Mouse (Mus musculus) hindbrain, embryonic 10.5 days (tissue): ENCODE data around the gene Plpp1. TPM values are rescaled to one million over a fixed set of nuclear protein-coding genes. Genes with fewer than 3 reads are reported as not detected.

Source experiments
- DNase-seq: peaks from one replicate; pipeline ENCODE4 v3.0.0-alpha.2; 2017; ENCODE audit warnings: low spot score
- H3K27ac ChIP-seq: fragments of 300-500 bp; sonication (generic); 2 replicates; pipeline ENCODE4 v1.5.1; 2016; ENCODE audit warnings: mild to moderate bottlenecking, moderate library complexity
- H3K27me3 ChIP-seq: fragments of 300-500 bp; sonication (generic); 2 replicates; pipeline ENCODE4 v1.6.1; 2016; ENCODE audit warnings: mild to moderate bottlenecking; ENCODE audit not compliant: poor library complexity, insufficient read depth, severe bottlenecking
- H3K36me3 ChIP-seq: fragments of 300-500 bp; sonication (generic); 2 replicates; pipeline ENCODE4 v1.6.1; 2016; ENCODE audit warnings: mild to moderate bottlenecking, moderate library complexity
- H3K4me1 ChIP-seq: fragments of 300-500 bp; sonication (generic); replicated peaks from 2 replicates; pipeline ENCODE4 v1.6.1; 2016; ENCODE audit warnings: mild to moderate bottlenecking
- H3K4me3 ChIP-seq: fragments of 300-500 bp; sonication (generic); 2 replicates; pipeline ENCODE4 v1.5.1; 2016; ENCODE audit warnings: mild to moderate bottlenecking, moderate library complexity
- H3K9me3 ChIP-seq: fragments of 300-500 bp; sonication (generic); 2 replicates; pipeline ENCODE4 v1.6.1; 2016; ENCODE audit warnings: mild to moderate bottlenecking, moderate library complexity
- WGBS: fragments of 180-500 bp; shearing (Covaris S2); methylation state at CpG from one replicate; pipeline ENCODE4 v1.1.7; 2016; 5-methylcytosine and 5-hydroxymethylcytosine counted together
- polyA plus RNA-seq: library from polyadenylated mRNA; unstranded; fragments of >200 nt; fragmentation: Nextera tagmentation; extraction: Ambion mirVana; gene quantifications from 2 replicates; pipeline ENCODE4 v1.2.1, GENCODE M21; 2016

Plpp1 gene
- polyA plus RNA-seq, 1 experiment from 2014 or later = 25.5 TPM

GRCm38 (mm10) chr13:112786142-112786541 is 14.4 kb upstream of the Plpp1 start:
- no peaks in the 10 kb centered on the region for H3K27me3 ChIP-seq
- H3K27ac ChIP-seq = no peak overlapping the region
- no peaks in the 10 kb centered on the region for H3K36me3 ChIP-seq
- peaks cover 14% of the 10 kb centered on the region; the same call in 1 of the 2 replicates for H3K4me1 ChIP-seq
- no peak overlapping the region for H3K4me3 ChIP-seq
- H3K9me3 ChIP-seq = no peaks in the 10 kb centered on the region
- no peak for DNase-seq
- 37% methylated on average over 3 of the region's 3 CpGs for WGBS

GRCm38 (mm10) chr13:112786942-112787533 is 13.6 kb upstream of the Plpp1 start:
- no peaks in the 10 kb centered on the region for H3K27me3 ChIP-seq
- 84% methylated on average over 10 of the region's 10 CpGs for WGBS
- H3K4me3 ChIP-seq = no peak overlapping the region
- no peak overlapping the region for H3K27ac ChIP-seq
- H3K36me3 ChIP-seq = no peaks in the 10 kb centered on the region
- no peaks in the 10 kb centered on the region for H3K9me3 ChIP-seq
- DNase-seq = no peak
- H3K4me1 ChIP-seq = peaks cover 14% of the 10 kb centered on the region; the same call in 1 of the 2 replicates

- 0 out of 2 replicates have a peak, but pooled peaks cover 6% of the 10 kb centered on the region for H3K4me1 ChIP-seq
- WGBS = 79% methylated on average over 5 of the region's 5 CpGs
- H3K27me3 ChIP-seq = no peaks in the 10 kb centered on the region
- H3K4me3 ChIP-seq = no peak overlapping the region
- no peaks in the 10 kb centered on the region for H3K36me3 ChIP-seq
- H3K9me3 ChIP-seq = no peaks in the 10 kb centered on the region
- no peak overlapping the region for H3K27ac ChIP-seq
- no peak for DNase-seq
These were observed 9.8 kb upstream of the Plpp1 start for GRCm38 (mm10) chr13:112790774-112791173.

- DNase-seq = no peak
- no peak overlapping the region for H3K27ac ChIP-seq
- WGBS = 89% methylated on average over 5 of the region's 5 CpGs
- H3K9me3 ChIP-seq = no peaks in the 10 kb centered on the region
- no peak overlapping the region for H3K4me3 ChIP-seq
- no peaks in the 10 kb centered on the region for H3K4me1 ChIP-seq
- no peaks in the 10 kb centered on the region for H3K27me3 ChIP-seq
- H3K36me3 ChIP-seq = no peaks in the 10 kb centered on the region
These were observed 8.7 kb upstream of the Plpp1 start for GRCm38 (mm10) chr13:112791906-112792305.

GRCm38 (mm10) chr13:112798243-112798952 is 2.2 kb upstream of the Plpp1 start:
- Histone ChIP-seq H3K4me1 (peaks cover 19% of the 10 kb centered on the region; the same call in 1 of the 2 replicates), H3K36me3 (no peaks in the 10 kb centered on the region), H3K9me3 (no peaks in the 10 kb centered on the region), H3K27ac (no peak overlapping the region), H3K27me3 (0 out of 2 replicates have a peak, but pooled peaks cover 4% of the 10 kb centered on the region), H3K4me3 (no peak overlapping the region)
- 93% methylated on average over 9 of the region's 9 CpGs for WGBS
- DNase-seq = no peak

- DNase-seq = no peak
- H3K36me3 ChIP-seq = no peaks in the 10 kb centered on the region
- H3K27me3 ChIP-seq = 0 out of 2 replicates have a peak, but pooled peaks cover 4% of the 10 kb centered on the region
- no peaks in the 10 kb centered on the region for H3K9me3 ChIP-seq
- WGBS = 79% methylated on average over 9 of the region's 9 CpGs
- H3K27ac ChIP-seq = no peak overlapping the region
- H3K4me1 ChIP-seq = peaks cover 19% of the 10 kb centered on the region; the same call in 1 of the 2 replicates
- no peak overlapping the region for H3K4me3 ChIP-seq
These were observed 1.7 kb upstream of the Plpp1 start for GRCm38 (mm10) chr13:112798953-112799305.

- Histone ChIP-seq H3K4me3 (peak overlapping the region; percentile 83; the same call in 1 of the 2 replicates), H3K36me3 (no peaks in the 10 kb centered on the region), H3K4me1 (peaks cover 19% of the 10 kb centered on the region; the same call in 1 of the 2 replicates), H3K9me3 (no peaks in the 10 kb centered on the region), H3K27me3 (0 out of 2 replicates have a peak, but pooled peaks cover 4% of the 10 kb centered on the region), H3K27ac (no peak overlapping the region)
- no peak for DNase-seq
- WGBS = 75% methylated on average over 8 of the region's 8 CpGs
These were observed 811 bp upstream of the Plpp1 start for GRCm38 (mm10) chr13:112799721-112800241.

GRCm38 (mm10) chr13:112801381-112802004 is 901 bp downstream of the Plpp1 start:
- H3K36me3 ChIP-seq = peaks cover 11% of the 10 kb centered on the region
- H3K27ac ChIP-seq = peak overlapping the region; percentile 96
- peak overlapping the region; percentile 83 for H3K4me3 ChIP-seq
- 2% methylated on average over 23 of the region's 23 CpGs for WGBS
- peaks cover 19% of the 10 kb centered on the region; the same call in 1 of the 2 replicates for H3K4me1 ChIP-seq
- no peaks in the 10 kb centered on the region for H3K9me3 ChIP-seq
- 0 out of 2 replicates have a peak, but pooled peaks cover 4% of the 10 kb centered on the region for H3K27me3 ChIP-seq
- peak; percentile 61 for DNase-seq

- H3K4me1 ChIP-seq = peaks cover 19% of the 10 kb centered on the region; the same call in 1 of the 2 replicates
- 90% methylated on average over 7 of the region's 7 CpGs for WGBS
- no peaks in the 10 kb centered on the region for H3K9me3 ChIP-seq
- no peak overlapping the region for H3K27ac ChIP-seq
- no peak for DNase-seq
- 0 out of 2 replicates have a peak, but pooled peaks cover 4% of the 10 kb centered on the region for H3K27me3 ChIP-seq
- H3K36me3 ChIP-seq = peaks cover 20% of the 10 kb centered on the region
- no peak overlapping the region for H3K4me3 ChIP-seq
These were observed 2.5 kb downstream of the Plpp1 start for GRCm38 (mm10) chr13:112803106-112803505.

GRCm38 (mm10) chr13:112803661-112804060 is 3.1 kb downstream of the Plpp1 start:
- Histone ChIP-seq H3K4me3 (no peak overlapping the region), H3K27ac (no peak overlapping the region)
- 95% methylated on average over 4 of the region's 4 CpGs for WGBS

GRCm38 (mm10) chr13:112805529-112805928 is 4.9 kb downstream of the Plpp1 start:
- Histone ChIP-seq H3K27me3 (0 out of 2 replicates have a peak, but pooled peaks cover 4% of the 10 kb centered on the region), H3K4me3 (no peak overlapping the region), H3K27ac (no peak overlapping the region), H3K36me3 (peaks cover 20% of the 10 kb centered on the region), H3K4me1 (peaks cover 13% of the 10 kb centered on the region; the same call in 1 of the 2 replicates), H3K9me3 (no peaks in the 10 kb centered on the region)
- DNase-seq = no peak
- WGBS = 96% methylated on average over 3 of the region's 3 CpGs

More at GRCm38 (mm10) chr13:112803661-112804060, 3.1 kb downstream of the Plpp1 start:
- peaks cover 20% of the 10 kb centered on the region for H3K36me3 ChIP-seq
- no peaks in the 10 kb centered on the region for H3K9me3 ChIP-seq
- no peak for DNase-seq
- peaks cover 19% of the 10 kb centered on the region; the same call in 1 of the 2 replicates for H3K4me1 ChIP-seq
- H3K27me3 ChIP-seq = 0 out of 2 replicates have a peak, but pooled peaks cover 4% of the 10 kb centered on the region

GRCm38 (mm10) chr13:112807936-112808667 is 7.5 kb downstream of the Plpp1 start:
- Histone ChIP-seq H3K9me3 (no peaks in the 10 kb centered on the region), H3K27me3 (no peaks in the 10 kb centered on the region), H3K4me3 (no peak overlapping the region), H3K27ac (no peak overlapping the region), H3K36me3 (peaks cover 20% of the 10 kb centered on the region), H3K4me1 (peaks cover 12% of the 10 kb centered on the region)
- WGBS = 85% methylated on average over 10 of the region's 10 CpGs
- no peak for DNase-seq
